Mouse (Mus musculus) thymus, postnatal 10 days (tissue): ENCODE measurements around the gene Gm21719.
"Not testable (repeated sequence)": the region's sequence is repeated elsewhere in the genome, so short reads cannot be mapped to it uniquely, and the experiment has no call there.

Experiments used
- DNase-seq, 2 experiments: peaks; one replicate each; pipeline ENCODE4 v3.0.0; 2021; ENCODE audit warnings: low spot score in 2 of 2

Gm21719 gene

GRCm38 (mm10) chrY:6682772-6683171 lies at the start of gene Gm21719:
Gene Gm21719, minus strand, starts transcription at chrY:6682872.
- DNase-seq = not testable (repeated sequence)
